Mouse (Mus musculus): Measurements from ENCODE around the gene Plxnb2.

DNA sequence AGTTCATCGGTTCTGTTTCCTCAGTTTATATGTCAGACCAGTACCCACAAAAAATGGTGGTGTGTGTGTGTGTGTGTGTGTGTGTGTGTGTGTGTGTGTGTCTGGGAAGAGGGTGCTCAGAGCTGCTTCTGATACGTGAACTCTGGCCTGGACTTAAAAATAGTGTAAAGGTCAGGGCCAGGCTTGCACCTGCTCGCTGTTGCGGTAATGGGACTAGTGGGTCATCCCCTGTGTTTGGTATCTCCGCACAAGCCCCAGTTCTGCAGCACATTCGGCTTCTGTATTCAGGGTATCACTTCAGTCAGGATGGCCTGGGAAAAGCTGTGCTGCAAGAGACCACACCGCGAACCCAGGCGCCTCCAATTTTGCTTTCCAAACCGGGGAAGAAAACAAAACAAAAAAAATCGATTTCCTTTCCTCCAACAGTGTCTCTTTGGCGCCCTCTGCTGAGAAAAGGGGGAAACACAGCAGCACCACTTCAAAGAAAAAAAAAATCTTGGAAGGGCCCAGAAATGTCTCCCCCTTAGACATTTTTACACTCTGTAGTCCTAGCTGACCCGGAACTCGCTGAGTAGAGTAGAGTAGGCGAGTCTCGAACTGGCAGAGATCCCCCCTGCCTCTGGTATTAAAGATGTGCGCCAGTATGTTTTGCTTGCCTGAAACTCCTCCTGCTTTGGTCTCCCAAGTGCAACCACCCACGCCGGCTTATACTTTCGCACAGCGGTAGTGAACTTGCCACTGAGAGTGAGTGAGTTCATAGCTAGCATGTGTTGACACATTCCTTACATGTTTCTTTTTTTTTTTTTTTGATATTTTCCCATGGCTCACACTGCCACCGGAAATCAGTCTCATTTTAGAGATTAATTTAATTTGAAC is 29.5 kb upstream of the Plxnb2 start:
- TF ChIP-seq CTCF (IDR thresholded peaks at IDR 0.05; ENCODE audit: insufficient read depth, low read length) (peak; percentile 35; the same call in 1 of the 2 replicates), POLR2A (IDR thresholded peaks at IDR 0.05; ENCODE audit: borderline replicate concordance, extremely low read depth, low read depth, low read length) (no peak)

Data from lung, adult 2 months (tissue).